Mouse (Mus musculus) MEL (cell line): ENCODE results near the gene Clock.

ENCODE experiments used
- CTCF ChIP-seq, 3 experiments: IDR thresholded peaks in 2 of 3; conservative IDR thresholded peaks in 1 of 3; 2 replicates each; pipeline ENCODE4 v1.5.1; 2011 to 2012; ENCODE audit warnings: low read length in 3 of 3, low read depth in 2 of 3, mild to moderate bottlenecking in 2 of 3, improper control_type of control experiment in 1 of 3, inconsistent platforms in 1 of 3, mixed read lengths in 1 of 3, moderate library complexity in 1 of 3; ENCODE audit not compliant: control insufficient read depth in 1 of 3, insufficient read depth in 1 of 3, poor library complexity in 1 of 3, severe bottlenecking in 1 of 3
- E2F4 ChIP-seq: IDR thresholded peaks from 2 replicates; pipeline ENCODE4 v1.6.1; 2011; ENCODE audit warnings: low read depth, low read length, improper control_type of control experiment, borderline replicate concordance
- EP300 ChIP-seq, 2 experiments: IDR thresholded peaks; 2 replicates each; pipeline ENCODE4 v1.6.1; 2011; ENCODE audit warnings: improper control_type of control experiment in 2 of 2, low read length in 2 of 2, low read depth in 1 of 2, mild to moderate bottlenecking in 1 of 2
- MAX ChIP-seq: IDR thresholded peaks from 2 replicates; pipeline ENCODE4 v1.6.1; 2011; ENCODE audit warnings: low read length, improper control_type of control experiment
- MAZ ChIP-seq: IDR thresholded peaks from 2 replicates; pipeline ENCODE4 v1.6.1; 2012; ENCODE audit warnings: low read depth, mild to moderate bottlenecking, inconsistent platforms, low read length, improper control_type of control experiment
- MXI1 ChIP-seq: IDR thresholded peaks from 2 replicates; pipeline ENCODE4 v1.6.1; 2011; ENCODE audit warnings: mild to moderate bottlenecking, low read depth, low read length, improper control_type of control experiment
- POLR2A ChIP-seq, 2 experiments: IDR thresholded peaks; 2 replicates each; pipeline ENCODE4 v1.6.1; 2011 to 2012; ENCODE audit warnings: low read length in 2 of 2, mild to moderate bottlenecking in 2 of 2, control low read depth in 1 of 2, improper control_type of control experiment in 1 of 2, low read depth in 1 of 2, moderate library complexity in 1 of 2; ENCODE audit not compliant: control insufficient read depth in 1 of 2, insufficient read depth in 1 of 2, poor library complexity in 1 of 2
- SMC3 ChIP-seq: IDR thresholded peaks from 2 replicates; pipeline ENCODE4 v1.6.1; 2011; ENCODE audit warnings: low read depth, low read length, improper control_type of control experiment

DNA sequence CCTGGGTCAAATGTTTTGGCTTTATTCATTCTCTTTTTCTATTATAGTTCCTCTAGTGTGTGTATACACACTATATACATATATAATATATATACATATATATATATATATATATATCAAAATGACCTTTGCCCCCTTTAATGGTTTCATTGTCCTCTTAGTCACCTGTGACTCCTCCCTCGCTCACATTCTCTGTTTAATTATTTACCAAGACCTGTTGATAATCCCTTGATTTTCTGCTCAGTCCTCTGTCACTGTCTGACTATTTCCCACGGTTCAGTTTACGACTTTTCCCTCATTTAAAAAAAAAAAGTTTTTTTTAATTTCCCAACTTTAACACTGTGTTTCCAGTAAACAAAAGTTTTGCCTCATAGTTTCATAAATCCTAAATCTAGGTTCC lies 1.7 kb upstream of the Clock start:
- TF ChIP-seq CTCF (IDR thresholded peaks at IDR 0.05 in 2 of 3, conservative IDR thresholded peaks at IDR 0.05 in 1 of 3; ENCODE audit: control insufficient read depth in 1 of 3, insufficient read depth in 1 of 3, low read depth in 2 of 3, low read length in 3 of 3, poor library complexity in 1 of 3, severe bottlenecking in 1 of 3) = no peak
- TF ChIP-seq MXI1 = no peak
- TF ChIP-seq POLR2A (IDR thresholded peaks at IDR 0.05; ENCODE audit: control insufficient read depth in 1 of 2, insufficient read depth in 1 of 2, low read depth in 1 of 2, low read length in 2 of 2, poor library complexity in 1 of 2) = no peak
- TF ChIP-seq MAZ = no peak
- TF ChIP-seq MAX = no peak
- TF ChIP-seq SMC3 = no peak
- TF ChIP-seq EP300 (IDR thresholded peaks at IDR 0.05; ENCODE audit: low read depth in 1 of 2, low read length in 2 of 2) = no peak
- no peak for TF ChIP-seq E2F4
